In the genomic region with DNA sequence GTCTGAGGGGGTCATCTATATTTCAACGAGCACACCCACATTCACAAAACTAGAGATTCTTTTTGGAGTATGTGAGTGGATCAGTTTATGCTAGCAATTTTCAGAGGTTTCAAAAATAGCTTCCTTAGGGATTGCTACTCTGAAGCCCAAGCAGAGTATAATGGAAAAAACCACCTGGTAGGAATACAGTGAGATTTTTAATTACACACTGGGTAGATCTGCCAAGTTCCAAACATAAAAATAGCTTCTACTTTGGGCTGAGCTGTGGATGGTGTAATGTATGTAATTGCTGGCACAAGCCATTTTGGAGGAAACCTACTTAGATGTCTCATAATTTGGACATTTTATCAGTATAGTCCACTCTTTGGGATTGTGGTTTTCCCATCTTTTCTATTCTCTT, we compare ENCODE assay signal across 24 mouse cellular contexts. TPM values are rescaled to one million over a fixed set of nuclear protein-coding genes. Genes with fewer than 3 reads are reported as not detected.
DNase-seq lines count a peak whose midpoint lies in the region; ATAC-seq and TF ChIP-seq lines count a peak whose summit lies in the region.
"Had no signal": no experiment of that assay in that cellular context is flagged by ENCODE, and none has a peak within 500 bp of the region (broad histone marks: within the 10 kb centered on the region; RNA-seq: fewer than 3 reads in every experiment).

No protein-coding gene starts in this region.

- no peaks in the 10 kb centered on the region for H3K4me1 ChIP-seq in forebrain, postnatal 0 days (ENCODE audit: insufficient read depth)
- H3K4me1 ChIP-seq in forebrain, embryonic 15.5 days, result no peaks in the 10 kb centered on the region
- H3K4me1 ChIP-seq: embryonic facial prominence, embryonic 13.5 days; forebrain, embryonic 13.5 days; heart, embryonic 10.5 days; hindbrain, embryonic 12.5 days had no signal

- no peaks in the 10 kb centered on the region for H3K36me3 ChIP-seq in forebrain, postnatal 0 days (ENCODE audit: insufficient read depth)
- no peaks in the 10 kb centered on the region for H3K36me3 ChIP-seq in forebrain, embryonic 15.5 days
- H3K36me3 ChIP-seq: embryonic facial prominence, embryonic 13.5 days; heart, embryonic 10.5 days; hindbrain, embryonic 12.5 days had no signal

- intact Hi-C loops in left cerebral cortex, postnatal 36 days (cut with DNase I), result no loop called here

- 79% methylated on average over 1 of the region's 1 CpGs for WGBS in forebrain, postnatal 0 days
- WGBS in forebrain, embryonic 15.5 days, result 93% methylated on average over 1 of the region's 1 CpGs

- TF ChIP-seq POLR2A in brain, embryonic 14.5 days (IDR thresholded peaks at IDR 0.05; ENCODE audit: borderline replicate concordance, extremely low read depth, insufficient read depth, insufficient read length, poor library complexity, severe bottlenecking), result no peak

- no peak overlapping the region for H3K9ac ChIP-seq in forebrain, postnatal 0 days
- no peak overlapping the region for H3K9ac ChIP-seq in forebrain, embryonic 15.5 days (replicated peaks)
- H3K9ac ChIP-seq: embryonic facial prominence, embryonic 13.5 days; forebrain, embryonic 13.5 days; hindbrain, embryonic 12.5 days had no signal

- DNase-seq in forebrain, postnatal 0 days, result peak; percentile 50
- peak; percentile 11 to 23 for DNase-seq in left cerebral cortex, adult 9 months (ENCODE audit: low spot score in 2 of 2)
- DNase-seq in left cerebral cortex, postnatal 36 days (ENCODE audit: low spot score in 2 of 2), result no peak
- DNase-seq in brain, adult 2 months (ENCODE audit: low read depth, low spot score), result peak; percentile 88
- peak; percentile 10 for DNase-seq in brain, embryonic 14.5 days (ENCODE audit: low read depth)
- DNase-seq in heart, adult 9 months (ENCODE audit: low spot score in 2 of 2), result no peak
- DNase-seq: adrenal gland, adult 8-10 months; adrenal gland, postnatal 36 days; cerebellum, adult 18-20 months; cerebellum, postnatal 25 days; gastrocnemius, postnatal 36 days; heart, adult 11 months; heart, postnatal 10 days; heart, postnatal 4 days had no signal

- TF ChIP-seq CTCF in forebrain, postnatal 0 days (IDR thresholded peaks at IDR 0.05; ENCODE audit: low read depth), result no peak
- TF ChIP-seq CTCF in brain, embryonic 14.5 days (IDR thresholded peaks at IDR 0.05; ENCODE audit: borderline replicate concordance, extremely low read depth, insufficient read depth, insufficient read length), result no peak

- no peak overlapping the region for H3K27ac ChIP-seq in forebrain, postnatal 0 days (ENCODE audit: low read depth, low read length)
- no peak overlapping the region for H3K27ac ChIP-seq in forebrain, embryonic 15.5 days (replicated peaks)
- H3K27ac ChIP-seq: embryonic facial prominence, embryonic 13.5 days; forebrain, embryonic 13.5 days; heart, embryonic 10.5 days; hindbrain, embryonic 12.5 days had no signal

- peak; percentile 73 for ATAC-seq in forebrain, postnatal 0 days
- no peak for ATAC-seq in forebrain, embryonic 15.5 days (replicated peaks)
- ATAC-seq: forebrain, embryonic 13.5 days; hindbrain, embryonic 16.5 days; inflammation-experienced regulatory T-cells, adult 6 months; intestine, postnatal 0 days had no signal

- no peak overlapping the region for H3K4me2 ChIP-seq in forebrain, postnatal 0 days (ENCODE audit: low read depth)
- H3K4me2 ChIP-seq in forebrain, embryonic 15.5 days (replicated peaks), result no peak overlapping the region
- H3K4me2 ChIP-seq: embryonic facial prominence, embryonic 13.5 days; forebrain, embryonic 13.5 days; hindbrain, embryonic 12.5 days had no signal

- no peak overlapping the region for H3K4me3 ChIP-seq in forebrain, postnatal 0 days (ENCODE audit: low read depth, low read length)
- H3K4me3 ChIP-seq in forebrain, embryonic 15.5 days, result no peak overlapping the region
- H3K4me3 ChIP-seq: embryonic facial prominence, embryonic 13.5 days; forebrain, embryonic 13.5 days; heart, embryonic 10.5 days; hindbrain, embryonic 12.5 days had no signal

- H3K9me3 ChIP-seq in forebrain, postnatal 0 days (ENCODE audit: low read length), result no peaks in the 10 kb centered on the region
- no peaks in the 10 kb centered on the region for H3K9me3 ChIP-seq in forebrain, embryonic 15.5 days
- H3K9me3 ChIP-seq: embryonic facial prominence, embryonic 13.5 days; forebrain, embryonic 13.5 days; heart, embryonic 10.5 days; hindbrain, embryonic 12.5 days had no signal

- H3K27me3 ChIP-seq in forebrain, postnatal 0 days (ENCODE audit: insufficient read depth, low read length), result no peaks in the 10 kb centered on the region
- no peaks in the 10 kb centered on the region for H3K27me3 ChIP-seq in forebrain, embryonic 15.5 days
- H3K27me3 ChIP-seq: embryonic facial prominence, embryonic 13.5 days; forebrain, embryonic 13.5 days; hindbrain, embryonic 12.5 days had no signal

RNA-seq across cellular contexts. Expression of a gene that starts 11.7 kb away (rescaled TPM):
- 0.62 and 0.90 TPM in 2 replicates for total RNA-seq in forebrain, postnatal 0 days (2014; rRNA removed)
- 0.21 and 0.31 TPM in 2 replicates for polyA plus RNA-seq in forebrain, postnatal 0 days (2015; fragmentation: Nextera tagmentation; extraction: Ambion mirVana)
- 0.10 and 0.19 TPM in 2 replicates for polyA plus RNA-seq in forebrain, embryonic 15.5 days (2015; fragmentation: Nextera tagmentation; extraction: Ambion mirVana)
- under 1 TPM; 0.27 to 0.47 TPM for total RNA-seq in left cerebral cortex, postnatal 36 days (2021)
- polyA plus RNA-seq in brain, embryonic 14.5 days (2012; rRNA removed), result 0.14 TPM in 2 replicates
- total RNA-seq: adrenal gland, adult 8-10 months; adrenal gland, postnatal 36 days; gastrocnemius, adult 8-10 months; gastrocnemius, postnatal 36 days; heart, postnatal 10 days; heart, postnatal 4 days had no signal
- polyA plus RNA-seq: forebrain, embryonic 13.5 days; heart, embryonic 14.5 days had no signal

RNA-seq across cellular contexts. Expression of a gene that starts 26.9 kb away (rescaled TPM):
- 75.1 and 92.7 TPM in 2 replicates for total RNA-seq in forebrain, postnatal 0 days (2014; rRNA removed)
- 23.5 and 28.1 TPM in 2 replicates for polyA plus RNA-seq in forebrain, postnatal 0 days (2015; fragmentation: Nextera tagmentation; extraction: Ambion mirVana)
- polyA plus RNA-seq in forebrain, embryonic 15.5 days (2015; fragmentation: Nextera tagmentation; extraction: Ambion mirVana), result 37.6 and 38.7 TPM in 2 replicates
- total RNA-seq in left cerebral cortex, postnatal 36 days (2021), result 10 to 100 TPM; 69.8 to 70.9 TPM
- polyA plus RNA-seq in brain, embryonic 14.5 days (2012; rRNA removed), result 78.9 and 84.4 TPM in 2 replicates

Comparison
In these comparisons a context has a peak if more than half of its experiments do, and no peak if none do; other contexts are left out.
1. DNase-seq: peak in forebrain, postnatal 0 days (single experiment), left cerebral cortex, adult 9 months (2 of 2), brain, adult 2 months (single experiment) and brain, embryonic 14.5 days (single experiment); none in left cerebral cortex, postnatal 36 days (0 of 2) and heart, adult 9 months (0 of 2).